Mouse (Mus musculus) neural tube, embryonic 12.5 days (tissue): ENCODE measurements at regions not wholly inside any gene's neighbourhood (a gene's known extent, or its start where the extent isn't known, plus 50 kb on each side); places are given as distances from the start of the nearest gene placed in this dataset.

Source experiments
- ATAC-seq: fragments of 200-750 bp; cut with Nextera tagmentation; 2 replicates; pipeline ENCODE4 v1.8.0; 2017; ENCODE audit warnings: low read depth, mild to moderate bottlenecking, moderate TSS enrichment, moderate library complexity; ENCODE audit not compliant: low FRiP score
- H3K27ac ChIP-seq: fragments of 300-500 bp; sonication (generic); 2 replicates; pipeline ENCODE4 v1.5.1; 2016
- H3K27me3 ChIP-seq: fragments of 300-500 bp; sonication (generic); replicated peaks from 2 replicates; pipeline ENCODE4 v1.6.1; 2016; ENCODE audit warnings: mild to moderate bottlenecking
- H3K36me3 ChIP-seq: fragments of 300-500 bp; sonication (generic); 2 replicates; pipeline ENCODE4 v1.6.1; 2016; ENCODE audit warnings: mild to moderate bottlenecking
- H3K4me1 ChIP-seq: fragments of 300-500 bp; sonication (generic); 2 replicates; pipeline ENCODE4 v1.6.1; 2016
- H3K4me2 ChIP-seq: fragments of 300-500 bp; sonication (generic); replicated peaks from 2 replicates; pipeline ENCODE4 v1.6.1; 2016; ENCODE audit warnings: mild to moderate bottlenecking
- H3K4me3 ChIP-seq: fragments of 300-500 bp; sonication (generic); 2 replicates; pipeline ENCODE4 v1.5.1; 2016
- H3K9ac ChIP-seq: fragments of 300-500 bp; sonication (generic); 2 replicates; pipeline ENCODE4 v1.6.1; 2016; ENCODE audit warnings: mild to moderate bottlenecking
- H3K9me3 ChIP-seq: fragments of 300-500 bp; sonication (generic); 2 replicates; pipeline ENCODE4 v1.6.1; 2016; ENCODE audit warnings: mild to moderate bottlenecking
- WGBS: fragments of 180-500 bp; shearing (Covaris S2); methylation state at CpG from one replicate; pipeline ENCODE4 v1.1.7; 2016; 5-methylcytosine and 5-hydroxymethylcytosine counted together

- peak; percentile 81; the same call in 1 of the 2 replicates for ATAC-seq
- Histone ChIP-seq H3K4me3 (no peak overlapping the region), H3K4me2 (no peak overlapping the region), H3K9ac (no peak overlapping the region), H3K9me3 (no peaks in the 10 kb centered on the region), H3K36me3 (no peaks in the 10 kb centered on the region), H3K27ac (no peak overlapping the region), H3K4me1 (0 out of 2 replicates have a peak, but pooled peaks cover 9% of the 10 kb centered on the region), H3K27me3 (no peaks in the 10 kb centered on the region)
- WGBS: 91% methylated on average over 10 of the region's 10 CpGs
Measured at GRCm38 (mm10) chr2:124927882-124928758, 139.8 kb upstream of the Slc24a5 start.

- no peak overlapping the region for H3K4me2 ChIP-seq
- 92% methylated on average over 5 of the region's 5 CpGs for WGBS
- H3K36me3 ChIP-seq: no peaks in the 10 kb centered on the region
- no peaks in the 10 kb centered on the region for H3K9me3 ChIP-seq
- H3K4me3 ChIP-seq: no peak overlapping the region
- 0 out of 2 replicates have a peak, but pooled peaks cover 6% of the 10 kb centered on the region for H3K4me1 ChIP-seq
- H3K27me3 ChIP-seq: no peaks in the 10 kb centered on the region
- ATAC-seq: no peak; the same call in 1 of the 2 replicates
- no peak overlapping the region for H3K9ac ChIP-seq
- H3K27ac ChIP-seq: no peak overlapping the region
Measured at GRCm38 (mm10) chr2:124928759-124929113, 139.2 kb upstream of the Slc24a5 start.

- H3K27me3 ChIP-seq: no peaks in the 10 kb centered on the region
- ATAC-seq: no peak
- no peaks in the 10 kb centered on the region for H3K36me3 ChIP-seq
- H3K9ac ChIP-seq: no peak overlapping the region
- H3K4me1 ChIP-seq: 0 out of 2 replicates have a peak, but pooled peaks cover 5% of the 10 kb centered on the region
- no peak overlapping the region for H3K4me2 ChIP-seq
- no peak overlapping the region for H3K4me3 ChIP-seq
- WGBS: 40% methylated on average over 7 of the region's 7 CpGs
- no peaks in the 10 kb centered on the region for H3K9me3 ChIP-seq
- no peak overlapping the region for H3K27ac ChIP-seq
Measured at GRCm38 (mm10) chr2:124930719-124931118, 137.2 kb upstream of the Slc24a5 start.

GRCm38 (mm10) chr2:124932566-124932965, 135.4 kb upstream of the Slc24a5 start:
- ATAC-seq: no peak
- H3K9ac ChIP-seq: no peak overlapping the region
- no peak overlapping the region for H3K27ac ChIP-seq
- no peak overlapping the region for H3K4me2 ChIP-seq
- no peaks in the 10 kb centered on the region for H3K36me3 ChIP-seq
- H3K4me3 ChIP-seq: no peak overlapping the region
- 0 out of 2 replicates have a peak, but pooled peaks cover 5% of the 10 kb centered on the region for H3K4me1 ChIP-seq
- H3K27me3 ChIP-seq: no peaks in the 10 kb centered on the region
- 60% methylated on average over 6 of the region's 6 CpGs for WGBS
- no peaks in the 10 kb centered on the region for H3K9me3 ChIP-seq

- ATAC-seq: no peak
- WGBS: 64% methylated on average over 1 of the region's 1 CpGs
- Histone ChIP-seq H3K27ac (no peak overlapping the region), H3K4me1 (0 out of 2 replicates have a peak, but pooled peaks cover 5% of the 10 kb centered on the region), H3K9me3 (no peaks in the 10 kb centered on the region), H3K36me3 (no peaks in the 10 kb centered on the region), H3K9ac (no peak overlapping the region), H3K4me2 (no peak overlapping the region), H3K4me3 (no peak overlapping the region), H3K27me3 (no peaks in the 10 kb centered on the region)
Measured at GRCm38 (mm10) chr2:124933876-124934275, 134.0 kb upstream of the Slc24a5 start.

GRCm38 (mm10) chr2:124948263-124948781, 119.6 kb upstream of the Slc24a5 start:
- Histone ChIP-seq H3K4me2 (no peak overlapping the region), H3K27me3 (0 out of 2 replicates have a peak, but pooled peaks cover 2% of the 10 kb centered on the region), H3K4me1 (peaks cover 16% of the 10 kb centered on the region), H3K36me3 (no peaks in the 10 kb centered on the region), H3K27ac (no peak overlapping the region), H3K4me3 (no peak overlapping the region), H3K9me3 (no peaks in the 10 kb centered on the region), H3K9ac (no peak overlapping the region)
- WGBS: 9% methylated on average over 2 of the region's 2 CpGs
- ATAC-seq: no peak

GRCm38 (mm10) chr2:124948812-124949211, 119.1 kb upstream of the Slc24a5 start:
- no peaks in the 10 kb centered on the region for H3K36me3 ChIP-seq
- H3K9me3 ChIP-seq: no peaks in the 10 kb centered on the region
- H3K4me1 ChIP-seq: peaks cover 17% of the 10 kb centered on the region
- H3K9ac ChIP-seq: no peak overlapping the region
- H3K4me2 ChIP-seq: no peak overlapping the region
- 0 out of 2 replicates have a peak, but pooled peaks cover 4% of the 10 kb centered on the region for H3K27me3 ChIP-seq
- no peak overlapping the region for H3K4me3 ChIP-seq
- 25% methylated on average over 9 of the region's 9 CpGs for WGBS
- no peak overlapping the region for H3K27ac ChIP-seq
- ATAC-seq: peak; percentile 67; the same call in 1 of the 2 replicates

GRCm38 (mm10) chr2:124952212-124952611, 115.7 kb upstream of the Slc24a5 start:
- Histone ChIP-seq H3K4me1 (peaks cover 17% of the 10 kb centered on the region), H3K9ac (no peak overlapping the region), H3K4me2 (no peak overlapping the region), H3K27ac (no peak overlapping the region), H3K9me3 (no peaks in the 10 kb centered on the region), H3K36me3 (no peaks in the 10 kb centered on the region), H3K27me3 (0 out of 2 replicates have a peak, but pooled peaks cover 4% of the 10 kb centered on the region), H3K4me3 (no peak overlapping the region)
- whole genome bisulfite sequencing: 27% methylated on average over 4 of the region's 4 CpGs
- no peak for ATAC-seq

- Histone ChIP-seq H3K4me3 (no peak overlapping the region), H3K9ac (no peak overlapping the region), H3K27me3 (0 out of 2 replicates have a peak, but pooled peaks cover 4% of the 10 kb centered on the region), H3K36me3 (no peaks in the 10 kb centered on the region), H3K4me2 (no peak overlapping the region), H3K9me3 (no peaks in the 10 kb centered on the region), H3K27ac (no peak overlapping the region), H3K4me1 (peaks cover 17% of the 10 kb centered on the region)
- no peak for ATAC-seq
- WGBS: 59% methylated on average over 5 of the region's 5 CpGs
Measured at GRCm38 (mm10) chr2:124953015-124953414, 114.9 kb upstream of the Slc24a5 start.

GRCm38 (mm10) chr2:124955843-124956242, 112.1 kb upstream of the Slc24a5 start:
- Histone ChIP-seq H3K4me3 (no peak overlapping the region), H3K27ac (no peak overlapping the region), H3K9me3 (no peaks in the 10 kb centered on the region), H3K36me3 (no peaks in the 10 kb centered on the region), H3K4me1 (peaks cover 8% of the 10 kb centered on the region), H3K27me3 (0 out of 2 replicates have a peak, but pooled peaks cover 4% of the 10 kb centered on the region), H3K9ac (no peak overlapping the region), H3K4me2 (no peak overlapping the region)
- WGBS: 53% methylated on average over 7 of the region's 7 CpGs
- ATAC-seq: no peak

- H3K9me3 ChIP-seq: no peaks in the 10 kb centered on the region
- H3K4me3 ChIP-seq: no peak overlapping the region
- no peak for ATAC-seq
- no peak overlapping the region for H3K27ac ChIP-seq
- no peak overlapping the region for H3K4me2 ChIP-seq
- WGBS: 84% methylated on average over 5 of the region's 5 CpGs
- no peaks in the 10 kb centered on the region for H3K36me3 ChIP-seq
- no peaks in the 10 kb centered on the region for H3K4me1 ChIP-seq
- no peak overlapping the region for H3K9ac ChIP-seq
- H3K27me3 ChIP-seq: no peaks in the 10 kb centered on the region
Measured at GRCm38 (mm10) chr2:124959431-124959830, 108.5 kb upstream of the Slc24a5 start.

GRCm38 (mm10) chr2:124971826-124972749, 95.8 kb upstream of the Slc24a5 start:
- Histone ChIP-seq H3K27ac (no peak overlapping the region), H3K4me3 (no peak overlapping the region), H3K4me2 (no peak overlapping the region), H3K36me3 (no peaks in the 10 kb centered on the region), H3K27me3 (no peaks in the 10 kb centered on the region), H3K4me1 (no peaks in the 10 kb centered on the region), H3K9ac (no peak overlapping the region), H3K9me3 (no peaks in the 10 kb centered on the region)
- WGBS: 58% methylated on average over 17 of the region's 17 CpGs
- no peak for ATAC-seq
